Mouse (Mus musculus) forebrain, embryonic 13.5 days (tissue): Measurements from ENCODE around the gene Calcoco1. TPM values are rescaled to one million over a fixed set of nuclear protein-coding genes. Genes with fewer than 3 reads are reported as not detected.
A peak's percentile ranks its signal among the peaks of the same experiment; 100 is the strongest.
"Not testable (repeated sequence)": the region's sequence is repeated elsewhere in the genome, so short reads cannot be mapped to it uniquely, and the experiment has no call there.

Experiments
- ATAC-seq: fragments of 200-750 bp; cut with Nextera tagmentation; 2 replicates; pipeline ENCODE4 v1.8.0; 2017
- H3K27ac ChIP-seq: fragments of 300-500 bp; sonication (generic); 2 replicates; pipeline ENCODE4 v1.5.1; 2015; ENCODE audit warnings: inconsistent platforms, mild to moderate bottlenecking, moderate library complexity
- H3K27me3 ChIP-seq: fragments of 300-500 bp; sonication (generic); 2 replicates; pipeline ENCODE4 v1.6.1; 2015; ENCODE audit warnings: mild to moderate bottlenecking, inconsistent platforms
- H3K36me3 ChIP-seq: fragments of 300-500 bp; sonication (generic); 2 replicates; pipeline ENCODE4 v1.6.1; 2015; ENCODE audit warnings: mild to moderate bottlenecking, inconsistent platforms; ENCODE audit not compliant: poor library complexity, severe bottlenecking
- H3K4me1 ChIP-seq: fragments of 300-500 bp; sonication (generic); 2 replicates; pipeline ENCODE4 v1.6.1; 2015; ENCODE audit warnings: inconsistent platforms
- H3K4me2 ChIP-seq: fragments of 300-500 bp; sonication (generic); 2 replicates; pipeline ENCODE4 v1.6.1; 2015; ENCODE audit warnings: inconsistent platforms, mild to moderate bottlenecking, moderate library complexity
- H3K4me3 ChIP-seq: fragments of 300-500 bp; sonication (generic); 2 replicates; pipeline ENCODE4 v1.5.1; 2015; ENCODE audit warnings: mild to moderate bottlenecking, inconsistent platforms
- H3K9ac ChIP-seq: fragments of 300-500 bp; sonication (generic); 2 replicates; pipeline ENCODE4 v1.6.1; 2015; ENCODE audit warnings: mild to moderate bottlenecking, inconsistent platforms
- H3K9me3 ChIP-seq: fragments of 300-500 bp; sonication (generic); replicated peaks from 2 replicates; pipeline ENCODE4 v1.6.1; 2016; ENCODE audit warnings: inconsistent platforms
- WGBS: fragments of 180-500 bp; shearing (Covaris S2); methylation state at CpG from one replicate; pipeline ENCODE4 v1.1.7; 2015; 5-methylcytosine and 5-hydroxymethylcytosine counted together
- polyA plus RNA-seq: library from polyadenylated mRNA; unstranded; fragments of >200 nt; fragmentation: Nextera tagmentation; extraction: Ambion mirVana; gene quantifications from 2 replicates; pipeline ENCODE4 v1.2.1, GENCODE M21; 2015

The Calcoco1 gene
- polyA plus RNA-seq, 1 experiment from 2014 or later, result 48.7 TPM

DNA sequence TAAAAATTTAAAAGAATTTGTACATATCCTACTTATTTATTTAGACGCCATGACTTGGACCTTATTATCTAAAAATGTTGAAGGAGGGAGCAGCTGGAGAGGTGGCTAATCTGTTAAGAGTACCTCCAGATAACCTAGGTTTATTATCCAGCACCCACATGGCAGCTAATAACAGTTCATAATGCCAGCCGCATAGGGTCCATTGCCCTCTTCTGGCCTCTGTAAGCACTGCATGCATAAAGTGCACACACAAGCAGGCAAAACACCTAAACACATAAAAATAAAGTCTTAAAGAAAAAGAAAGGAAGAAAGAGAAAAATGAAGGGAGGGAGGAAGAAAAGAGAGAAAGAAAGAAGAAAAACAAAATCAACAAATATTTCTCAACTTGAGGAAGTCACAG is 45.6 kb downstream of the Calcoco1 start:
- no peak overlapping the region for H3K27ac ChIP-seq
- no peak overlapping the region for H3K4me3 ChIP-seq
- ATAC-seq, result no peak
- WGBS, result 93% methylated on average over 2 of the region's 2 CpGs
- no peaks in the 10 kb centered on the region for H3K27me3 ChIP-seq
- H3K4me1 ChIP-seq, result peaks cover 24% of the 10 kb centered on the region
- no peak overlapping the region for H3K4me2 ChIP-seq
- H3K36me3 ChIP-seq, result no peaks in the 10 kb centered on the region
- H3K9me3 ChIP-seq, result no peaks in the 10 kb centered on the region
- H3K9ac ChIP-seq, result no peak overlapping the region

DNA sequence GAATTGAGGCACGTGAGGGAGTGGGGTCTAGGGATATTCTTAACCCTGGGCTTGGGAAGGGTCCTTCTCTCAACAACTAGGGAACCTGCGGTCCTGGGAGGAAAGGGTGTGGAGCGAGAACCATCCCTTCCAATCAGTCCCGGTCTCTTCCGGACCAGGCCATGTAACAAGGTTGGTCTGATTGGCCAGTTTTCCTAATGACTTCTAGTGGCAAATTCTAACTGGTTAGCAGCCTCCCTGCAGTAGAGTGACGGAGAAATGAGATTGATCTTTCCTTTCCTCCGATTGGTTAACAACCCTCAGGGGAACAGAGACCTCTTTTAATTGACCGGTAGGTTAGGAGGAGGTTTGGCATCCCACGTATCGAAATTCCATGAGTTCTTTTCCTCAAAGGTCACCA is 48.4 kb downstream of the Calcoco1 start:
- Histone ChIP-seq H3K9ac (no peak overlapping the region), H3K27me3 (no peaks in the 10 kb centered on the region), H3K4me1 (peaks cover 41% of the 10 kb centered on the region), H3K9me3 (no peaks in the 10 kb centered on the region), H3K27ac (peak overlapping the region; percentile 99), H3K4me2 (peak overlapping the region; percentile 84), H3K36me3 (peaks cover 5% of the 10 kb centered on the region; the same call in 1 of the 2 replicates), H3K4me3 (0 out of 2 replicates have a peak overlapping the region, but pooled peaks have one; percentile 0)
- ATAC-seq, result peak; percentile 55
- WGBS, result 4% methylated on average over 10 of the region's 10 CpGs

DNA sequence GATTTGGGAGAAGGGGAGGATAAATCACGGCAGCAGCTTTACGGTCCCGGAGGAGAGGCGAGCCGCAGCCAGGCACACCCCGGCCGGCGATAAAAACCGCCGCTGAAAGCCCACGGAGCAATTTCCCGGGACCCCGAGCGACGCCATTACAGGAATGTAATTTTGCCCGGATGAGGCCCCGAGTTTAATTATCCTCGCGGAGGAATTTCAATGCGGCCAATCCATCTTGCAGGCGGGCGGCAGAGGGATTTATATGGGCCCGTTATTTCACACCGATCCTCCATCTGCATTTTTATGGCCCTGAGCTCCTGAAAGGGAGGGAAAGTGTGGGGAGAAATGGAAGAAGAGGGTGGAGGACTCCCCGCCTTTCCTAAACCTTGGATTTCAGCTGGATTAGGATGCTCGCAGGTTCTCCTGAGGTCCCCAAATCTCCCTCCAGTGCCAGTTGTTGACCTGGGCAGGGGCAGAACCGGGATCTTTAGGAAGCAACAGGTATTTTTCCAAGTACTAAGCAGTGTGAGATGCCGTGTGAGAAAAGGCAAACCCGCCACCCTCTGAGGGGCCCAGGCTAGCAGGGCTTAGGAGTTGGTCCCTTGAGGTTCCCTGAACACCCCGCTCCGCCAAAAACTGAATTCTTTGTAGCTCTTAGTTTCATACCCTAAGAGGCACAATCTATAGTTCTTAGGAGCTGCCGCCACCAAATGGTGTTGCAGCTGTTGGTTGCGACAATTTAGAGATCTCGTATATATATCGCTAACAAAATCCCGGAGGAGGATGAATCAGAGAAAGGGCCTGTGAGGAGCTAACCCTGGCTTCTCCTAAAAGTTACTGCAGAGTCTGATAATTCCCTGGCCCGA is 49.5 kb downstream of the Calcoco1 start, which contains the start of gene Atp5g2:
Gene Atp5g2 (minus strand): TSS at position 138 of the 857 bp plus-strand sequence.
- H3K9ac ChIP-seq, result peak within 1 kb of the TSS; percentile 92
- WGBS, result 3% methylated on average over 37 of the region's 37 CpGs

DNA sequence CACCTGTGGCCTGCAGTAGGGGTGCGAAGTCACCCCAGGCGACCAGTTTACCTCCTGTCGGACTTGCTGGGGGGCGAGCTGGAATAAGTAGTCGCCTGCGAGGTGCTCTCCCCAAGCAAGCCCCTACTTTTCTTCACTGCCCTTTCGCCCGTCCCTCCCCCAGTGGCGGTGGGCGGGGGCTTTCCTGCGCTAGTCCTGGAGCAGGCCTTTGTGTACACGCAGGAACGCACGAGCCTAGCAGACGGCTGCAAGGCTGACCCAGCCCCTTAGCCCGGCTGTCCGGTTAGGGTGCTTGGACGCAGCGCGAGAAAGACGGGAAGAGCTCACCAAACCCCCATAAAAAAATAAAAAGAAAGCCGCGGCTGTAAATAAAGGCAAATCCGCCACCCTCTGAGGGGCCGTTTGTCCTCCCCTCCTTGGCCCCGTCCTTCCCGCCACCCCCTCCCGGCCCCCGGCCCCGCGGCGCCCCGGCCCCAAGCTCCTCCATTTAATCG is 50.2 kb downstream of the Calcoco1 start:
- Histone ChIP-seq H3K4me1 (peaks cover 41% of the 10 kb centered on the region), H3K9ac (peak overlapping the region; percentile 92), H3K4me3 (peak overlapping the region; percentile 79), H3K4me2 (peak overlapping the region; percentile 84), H3K36me3 (peaks cover 14% of the 10 kb centered on the region), H3K27me3 (no peaks in the 10 kb centered on the region), H3K27ac (peak overlapping the region; percentile 99), H3K9me3 (no peaks in the 10 kb centered on the region)
- WGBS, result 0% methylated on average over 32 of the region's 34 CpGs
- peak; percentile 70 for ATAC-seq

More for the DNA sequence above, 49.5 kb downstream of the Calcoco1 start, which contains the start of gene Atp5g2:
- Histone ChIP-seq H3K27ac (peak within 1 kb of the TSS; percentile 99), H3K4me3 (peak within 1 kb of the TSS; percentile 79), H3K27me3 (no peaks in the 10 kb centered on the region), H3K36me3 (peaks cover 8% of the 10 kb centered on the region), H3K4me2 (peak within 1 kb of the TSS; percentile 84), H3K9me3 (no peaks in the 10 kb centered on the region), H3K4me1 (peaks cover 41% of the 10 kb centered on the region)
- peak; percentile 0; the same call in 1 of the 2 replicates for ATAC-seq

DNA sequence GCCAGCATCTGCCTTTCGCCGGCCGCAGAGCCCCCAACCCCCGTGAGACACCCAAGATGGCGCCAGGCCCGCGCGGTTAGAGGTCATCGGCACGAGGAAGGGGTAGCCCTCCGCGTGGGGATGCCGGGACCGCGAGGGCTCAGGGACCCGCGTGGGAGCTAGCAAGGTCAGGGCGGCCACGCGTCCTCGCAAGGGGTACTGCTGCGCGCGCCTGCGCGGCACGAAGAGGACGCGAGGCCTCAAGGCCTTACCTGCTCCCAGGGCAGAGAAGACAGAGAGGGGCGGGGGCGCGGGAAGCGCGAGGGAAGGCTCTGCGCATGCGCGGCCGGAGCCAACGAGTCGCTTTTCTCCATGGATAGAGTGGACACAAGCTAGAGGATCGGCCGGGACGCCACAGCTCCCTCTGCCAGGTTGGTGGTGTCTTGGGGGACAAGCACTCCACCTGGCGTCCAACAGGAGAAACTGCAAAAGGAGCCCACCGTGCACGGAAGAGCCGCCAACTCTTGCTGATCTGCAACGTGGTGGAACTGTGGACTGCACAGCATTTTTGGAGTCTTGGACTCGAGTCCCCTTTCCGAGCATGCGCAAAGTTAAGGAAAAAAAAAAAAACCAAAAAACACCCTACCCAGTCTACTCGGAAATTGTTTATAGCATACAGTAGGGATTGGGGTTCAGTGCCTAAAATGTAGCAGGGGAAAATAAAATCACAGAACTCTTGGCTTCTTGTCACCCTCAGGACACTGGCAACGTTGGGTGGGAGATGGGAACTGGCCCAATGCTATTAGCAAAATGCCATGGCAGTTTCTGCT is 51.0 kb downstream of the Calcoco1 start:
- Histone ChIP-seq H3K4me3 (peak overlapping the region; percentile 79), H3K4me1 (peaks cover 41% of the 10 kb centered on the region), H3K36me3 (peaks cover 21% of the 10 kb centered on the region), H3K9me3 (no peaks in the 10 kb centered on the region), H3K27ac (peak overlapping the region; percentile 99), H3K27me3 (no peaks in the 10 kb centered on the region), H3K9ac (peak overlapping the region; percentile 92), H3K4me2 (peak overlapping the region; percentile 84)
- WGBS, result under 1% methylated on average over 53 of the region's 53 CpGs
- ATAC-seq, result peak; percentile 93

DNA sequence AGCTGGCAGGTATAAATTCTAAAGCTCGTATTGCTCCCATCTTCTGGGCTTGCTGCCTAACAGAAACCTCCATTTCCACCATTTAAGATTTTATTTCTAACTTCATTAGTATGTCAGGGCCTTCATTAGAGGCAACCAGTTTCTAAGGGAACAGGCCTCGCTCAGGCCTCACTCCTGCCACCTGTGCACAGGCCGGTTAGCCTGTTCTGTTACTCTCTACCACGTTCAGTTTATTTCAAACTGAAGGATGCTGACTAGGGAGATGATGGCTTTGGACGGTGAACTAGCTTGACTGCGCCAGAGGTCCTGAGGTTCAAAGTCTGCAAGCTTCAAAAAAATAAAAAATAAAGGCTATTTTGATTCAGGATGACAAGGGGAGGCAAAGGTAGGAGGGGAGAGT is 51.7 kb downstream of the Calcoco1 start:
- H3K4me2 ChIP-seq, result peak overlapping the region; percentile 84
- ATAC-seq, result 0 out of 2 replicates have a peak, but pooled peaks have one; percentile 1
- no peaks in the 10 kb centered on the region for H3K9me3 ChIP-seq
- no peaks in the 10 kb centered on the region for H3K27me3 ChIP-seq
- H3K4me1 ChIP-seq, result peaks cover 41% of the 10 kb centered on the region
- peak overlapping the region; percentile 99 for H3K27ac ChIP-seq
- H3K9ac ChIP-seq, result peak overlapping the region; percentile 92
- H3K4me3 ChIP-seq, result peak overlapping the region; percentile 79
- WGBS, result 13% methylated on average over 6 of the region's 6 CpGs
- peaks cover 25% of the 10 kb centered on the region for H3K36me3 ChIP-seq

- 89% methylated on average over 8 of the region's 8 CpGs for WGBS
- Histone ChIP-seq H3K36me3 (peaks cover 33% of the 10 kb centered on the region), H3K4me3 (peak overlapping the region; percentile 79), H3K4me1 (peaks cover 41% of the 10 kb centered on the region), H3K4me2 (peak overlapping the region; percentile 84), H3K9ac (peak overlapping the region; percentile 58), H3K9me3 (no peaks in the 10 kb centered on the region), H3K27ac (no peak overlapping the region), H3K27me3 (no peaks in the 10 kb centered on the region)
- no peak for ATAC-seq
Measured at GRCm38 (mm10) chr15:102669571-102669970, 52.4 kb downstream of the Calcoco1 start.

DNA sequence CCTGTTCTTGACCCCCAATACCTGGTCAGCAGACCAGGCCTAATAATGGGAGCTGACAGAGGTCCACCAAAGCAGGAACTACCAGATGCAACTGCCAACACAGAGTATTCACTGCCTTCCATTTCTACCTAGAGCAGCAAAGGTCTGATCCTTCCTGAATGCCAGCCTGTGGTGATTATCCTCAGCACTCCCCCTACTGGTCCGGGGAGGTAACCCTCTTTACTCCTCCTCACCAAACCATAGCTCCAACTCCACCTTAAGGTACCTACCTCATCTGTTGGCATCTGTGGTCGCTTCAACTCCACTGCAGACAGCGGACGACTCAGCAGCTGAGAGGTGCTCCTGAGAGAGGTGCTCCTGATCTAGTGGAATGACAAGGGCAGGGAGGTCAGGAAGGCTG is 56.5 kb downstream of the Calcoco1 start:
- Histone ChIP-seq H3K4me2 (no peak overlapping the region), H3K27me3 (no peaks in the 10 kb centered on the region), H3K36me3 (peaks cover 71% of the 10 kb centered on the region), H3K9me3 (no peaks in the 10 kb centered on the region), H3K4me3 (no peak overlapping the region), H3K4me1 (peaks cover 16% of the 10 kb centered on the region), H3K27ac (no peak overlapping the region), H3K9ac (no peak overlapping the region)
- 59% methylated on average over 4 of the region's 4 CpGs for WGBS
- ATAC-seq, result peak; percentile 38; the same call in 1 of the 2 replicates

GRCm38 (mm10) chr15:102663825-102664224 is 58.2 kb downstream of the Calcoco1 start:
- Histone ChIP-seq H3K36me3 (peaks cover 74% of the 10 kb centered on the region), H3K4me1 (0 out of 2 replicates have a peak, but pooled peaks cover 3% of the 10 kb centered on the region), H3K9ac (no peak overlapping the region), H3K9me3 (no peaks in the 10 kb centered on the region), H3K27me3 (no peaks in the 10 kb centered on the region), H3K4me2 (no peak overlapping the region), H3K4me3 (no peak overlapping the region), H3K27ac (no peak overlapping the region)
- WGBS, result 88% methylated on average over 8 of the region's 8 CpGs
- no peak for ATAC-seq

DNA sequence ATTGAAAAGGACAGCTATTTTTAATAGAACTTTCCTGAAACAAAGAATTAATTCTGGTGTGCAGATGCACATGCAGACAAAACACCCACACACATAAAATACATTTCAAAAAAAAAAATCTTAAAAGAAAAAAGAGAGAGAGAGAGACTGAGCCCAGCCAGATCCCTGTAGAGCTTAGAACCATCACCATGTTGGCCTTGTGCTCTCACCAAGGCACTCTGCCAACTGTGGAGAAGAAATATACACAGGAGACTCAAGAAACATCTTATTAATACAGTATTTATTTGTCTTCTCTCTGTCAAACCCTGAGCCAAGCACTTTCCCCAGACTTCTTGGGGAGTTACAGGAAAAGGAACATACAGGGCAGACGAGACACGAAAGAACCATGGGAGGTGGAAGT is 59.4 kb downstream of the Calcoco1 start:
- H3K27ac ChIP-seq, H3K4me1 ChIP-seq, H3K4me2 ChIP-seq, ATAC-seq, H3K4me3 ChIP-seq, H3K27me3 ChIP-seq, H3K9me3 ChIP-seq, H3K9ac ChIP-seq: not testable (repeated sequence)
- WGBS, result 100% methylated on average over 1 of the region's 2 CpGs
- H3K36me3 ChIP-seq, result peaks cover 73% of the 10 kb centered on the region

- Histone ChIP-seq H3K36me3 (peaks cover 31% of the 10 kb centered on the region), H3K4me2 (no peak overlapping the region), H3K9ac (no peak overlapping the region), H3K9me3 (no peaks in the 10 kb centered on the region), H3K4me1 (peaks cover 6% of the 10 kb centered on the region; the same call in 1 of the 2 replicates), H3K4me3 (no peak overlapping the region), H3K27me3 (no peaks in the 10 kb centered on the region), H3K27ac (no peak overlapping the region; the same call in 1 of the 2 replicates)
- 84% methylated on average over 3 of the region's 3 CpGs for WGBS
- no peak for ATAC-seq
Measured at GRCm38 (mm10) chr15:102657926-102658381, 64.0 kb downstream of the Calcoco1 start.
